Mouse (Mus musculus): ENCODE results near the gene Lsr. TPM values are rescaled to one million over a fixed set of nuclear protein-coding genes. Genes with fewer than 3 reads are reported as not detected.

Lsr gene
- total and polyA plus RNA-seq, 2 experiments from 2014 or later = 23.9 to 30.3 TPM

DNA sequence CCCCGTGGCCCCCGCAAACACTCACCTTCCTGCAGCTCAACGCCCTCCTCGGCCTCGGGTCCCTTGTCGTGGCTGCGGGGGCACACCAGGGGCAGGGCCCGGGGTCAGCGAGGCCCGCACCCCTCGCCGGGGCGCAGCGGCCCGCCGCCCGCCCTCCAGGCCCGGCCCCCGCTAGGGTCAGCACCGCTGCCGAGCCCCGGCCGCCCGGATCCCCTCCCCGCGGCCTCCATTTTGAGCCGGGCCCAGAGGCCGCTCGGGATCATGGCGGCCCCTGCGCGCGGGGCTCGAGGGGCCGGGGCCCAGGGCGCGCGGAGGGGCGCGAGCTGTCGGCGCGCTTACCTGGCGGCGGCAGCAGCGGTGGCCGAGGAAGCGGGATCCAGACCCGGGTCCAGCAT is 16.9 kb downstream of the Lsr start:
- H3K27me3 ChIP-seq (ENCODE audit: insufficient read depth, low read length) = no peaks in the 10 kb centered on the region
- peak overlapping the region; percentile 97 for H3K27ac ChIP-seq (ENCODE audit: low read depth, low read length)
- H3K4me3 ChIP-seq (ENCODE audit: low read depth, low read length) = peak overlapping the region; percentile 92
- H3K36me3 ChIP-seq (ENCODE audit: insufficient read depth, low read length) = peaks cover 29% of the 10 kb centered on the region
- H3K4me2 ChIP-seq (ENCODE audit: low read depth, low read length, poor library complexity, severe bottlenecking) = peak overlapping the region; percentile 90
- WGBS = 0% methylated on average over 17 of the region's 49 CpGs
- no peak for TF ChIP-seq CTCF (IDR thresholded peaks at IDR 0.05)
- peak overlapping the region; percentile 99 for H3K9ac ChIP-seq (replicated peaks; ENCODE audit: low read length, poor library complexity, severe bottlenecking)
- no peaks in the 10 kb centered on the region for H3K9me3 ChIP-seq (ENCODE audit: low read length)
- peaks cover 12% of the 10 kb centered on the region; the same call in 1 of the 2 replicates for H3K4me1 ChIP-seq (ENCODE audit: insufficient read depth, low read length)
- DNase-seq (ENCODE audit: low spot score) (no peak), ATAC-seq (ENCODE audit: low FRiP score) (peak; percentile 55)

DNA sequence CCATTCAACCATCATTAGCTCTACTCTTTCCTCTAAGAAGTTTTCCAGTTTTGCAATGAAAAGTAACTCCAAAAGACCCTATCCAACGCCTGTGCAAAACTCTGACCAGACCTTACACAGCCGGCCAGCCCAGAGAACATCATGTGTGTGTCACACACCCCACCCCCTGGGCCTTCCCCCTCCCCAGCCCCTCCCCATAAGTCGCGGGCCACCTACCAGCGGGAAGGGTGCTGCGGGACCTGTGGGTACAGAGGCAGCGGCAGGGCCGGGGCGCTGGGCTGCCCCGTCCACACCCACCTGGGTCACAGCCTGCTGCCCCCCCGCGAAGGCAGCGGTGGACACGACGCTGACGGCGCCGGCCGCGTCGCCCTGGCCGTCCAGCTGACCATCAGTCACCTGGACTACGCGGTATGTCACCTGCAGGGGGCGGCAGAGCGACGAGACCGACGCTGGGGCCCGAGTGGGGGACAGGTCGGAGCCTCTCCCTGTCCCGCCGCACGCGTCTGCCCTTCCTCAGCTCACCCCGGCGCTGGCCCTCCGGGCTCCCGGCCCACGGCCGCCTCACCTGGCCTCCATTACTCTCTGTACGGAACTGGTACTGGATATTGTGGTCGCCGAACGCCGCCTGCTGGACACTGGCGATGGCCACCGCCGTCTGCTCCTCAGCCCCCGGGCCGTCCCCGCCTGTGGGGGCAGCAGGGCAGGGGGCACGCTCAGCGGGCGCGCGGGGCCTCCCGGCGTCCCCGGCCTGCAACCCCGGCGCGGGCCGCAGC is 17.5 kb downstream of the Lsr start:
- peak; percentile 80 for TF ChIP-seq CTCF (IDR thresholded peaks at IDR 0.05)
- ATAC-seq (ENCODE audit: low FRiP score) = peak; percentile 59

DNA sequence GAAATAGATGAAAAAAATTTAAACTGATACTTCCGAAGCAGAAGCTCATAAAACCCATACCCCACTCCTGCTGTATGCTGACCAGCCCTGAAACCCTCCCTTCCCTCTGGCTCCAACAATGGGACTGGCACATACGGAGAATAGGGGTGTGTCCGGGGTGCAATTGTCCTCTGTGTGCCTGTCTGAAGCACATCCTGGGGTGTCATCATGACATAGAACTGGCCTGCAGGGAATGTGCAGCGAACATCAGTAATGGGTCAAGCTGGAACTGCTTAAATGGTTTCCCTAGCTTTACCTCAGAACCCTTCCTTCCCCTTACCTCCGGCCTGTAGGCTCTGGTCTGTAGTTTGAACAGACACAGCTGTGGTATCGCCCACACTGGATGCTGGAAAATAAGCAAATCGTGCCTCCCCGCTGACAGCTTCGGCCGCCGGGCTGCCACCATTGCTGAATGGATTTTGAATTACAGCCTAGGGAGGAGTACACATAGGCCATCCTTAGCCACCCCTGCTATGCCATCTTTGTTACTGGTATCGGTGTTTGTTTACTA is 18.2 kb downstream of the Lsr start:
- TF ChIP-seq CTCF (IDR thresholded peaks at IDR 0.05) = no peak
- no peak for ATAC-seq (ENCODE audit: low FRiP score)
- DNase-seq (ENCODE audit: low spot score) = no peak
- Histone ChIP-seq H3K36me3 (ENCODE audit: insufficient read depth, low read length) (peaks cover 29% of the 10 kb centered on the region), H3K4me3 (ENCODE audit: low read depth, low read length) (peak overlapping the region; percentile 92), H3K4me2 (ENCODE audit: low read depth, low read length, poor library complexity, severe bottlenecking) (peak overlapping the region; percentile 90), H3K9me3 (ENCODE audit: low read length) (no peaks in the 10 kb centered on the region), H3K9ac (replicated peaks; ENCODE audit: low read length, poor library complexity, severe bottlenecking) (peak overlapping the region; percentile 99; the same call in 1 of the 2 replicates), H3K27me3 (ENCODE audit: insufficient read depth, low read length) (no peaks in the 10 kb centered on the region), H3K27ac (ENCODE audit: low read depth, low read length) (no peak overlapping the region), H3K4me1 (ENCODE audit: insufficient read depth, low read length) (peaks cover 12% of the 10 kb centered on the region; the same call in 1 of the 2 replicates)
- 85% methylated on average over 12 of the region's 12 CpGs for WGBS

More for the DNA sequence above, 17.5 kb downstream of the Lsr start:
- 3% methylated on average over 62 of the region's 64 CpGs for WGBS
- Histone ChIP-seq H3K36me3 (ENCODE audit: insufficient read depth, low read length) (peaks cover 29% of the 10 kb centered on the region), H3K4me3 (ENCODE audit: low read depth, low read length) (peak overlapping the region; percentile 92), H3K9ac (replicated peaks; ENCODE audit: low read length, poor library complexity, severe bottlenecking) (peak overlapping the region; percentile 99), H3K4me2 (ENCODE audit: low read depth, low read length, poor library complexity, severe bottlenecking) (peak overlapping the region; percentile 90), H3K27me3 (ENCODE audit: insufficient read depth, low read length) (no peaks in the 10 kb centered on the region), H3K4me1 (ENCODE audit: insufficient read depth, low read length) (peaks cover 12% of the 10 kb centered on the region; the same call in 1 of the 2 replicates), H3K9me3 (ENCODE audit: low read length) (no peaks in the 10 kb centered on the region), H3K27ac (ENCODE audit: low read depth, low read length) (peak overlapping the region; percentile 97)
- peak; percentile 82 for DNase-seq (ENCODE audit: low spot score)

DNA sequence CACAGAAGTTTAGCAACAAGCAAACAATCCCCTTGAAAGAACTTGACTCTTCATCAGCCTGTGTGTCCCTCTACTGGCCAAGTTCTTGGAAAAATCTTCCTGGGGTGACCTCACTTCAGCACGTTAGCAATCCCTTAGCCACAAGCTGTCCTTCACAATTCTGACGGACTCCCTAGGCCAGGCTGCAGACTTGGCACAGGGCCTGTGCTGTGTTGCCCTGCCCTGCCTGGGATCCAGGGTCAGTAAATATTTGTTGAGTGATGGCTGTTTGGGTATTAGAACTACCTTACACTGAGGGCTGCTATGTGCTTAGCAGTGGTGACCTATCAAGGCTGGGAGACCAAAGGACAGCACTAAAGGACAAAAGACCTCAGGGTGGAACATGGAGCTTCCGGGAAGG is 19.2 kb downstream of the Lsr start:
- no peak overlapping the region for H3K4me3 ChIP-seq (ENCODE audit: low read depth, low read length)
- peak; percentile 36 for TF ChIP-seq CTCF (IDR thresholded peaks at IDR 0.05)
- H3K9ac ChIP-seq (replicated peaks; ENCODE audit: low read length, poor library complexity, severe bottlenecking) = no peak overlapping the region
- no peak for ATAC-seq (ENCODE audit: low FRiP score)
- no peak for DNase-seq (ENCODE audit: low spot score)
- H3K27me3 ChIP-seq (ENCODE audit: insufficient read depth, low read length) = no peaks in the 10 kb centered on the region
- peaks cover 12% of the 10 kb centered on the region; the same call in 1 of the 2 replicates for H3K4me1 ChIP-seq (ENCODE audit: insufficient read depth, low read length)
- no peaks in the 10 kb centered on the region for H3K9me3 ChIP-seq (ENCODE audit: low read length)
- peaks cover 29% of the 10 kb centered on the region for H3K36me3 ChIP-seq (ENCODE audit: insufficient read depth, low read length)
- no peak overlapping the region for H3K27ac ChIP-seq (ENCODE audit: low read depth, low read length)
- no peak overlapping the region for H3K4me2 ChIP-seq (ENCODE audit: low read depth, low read length, poor library complexity, severe bottlenecking)
- WGBS = 72% methylated on average over 3 of the region's 3 CpGs

DNA sequence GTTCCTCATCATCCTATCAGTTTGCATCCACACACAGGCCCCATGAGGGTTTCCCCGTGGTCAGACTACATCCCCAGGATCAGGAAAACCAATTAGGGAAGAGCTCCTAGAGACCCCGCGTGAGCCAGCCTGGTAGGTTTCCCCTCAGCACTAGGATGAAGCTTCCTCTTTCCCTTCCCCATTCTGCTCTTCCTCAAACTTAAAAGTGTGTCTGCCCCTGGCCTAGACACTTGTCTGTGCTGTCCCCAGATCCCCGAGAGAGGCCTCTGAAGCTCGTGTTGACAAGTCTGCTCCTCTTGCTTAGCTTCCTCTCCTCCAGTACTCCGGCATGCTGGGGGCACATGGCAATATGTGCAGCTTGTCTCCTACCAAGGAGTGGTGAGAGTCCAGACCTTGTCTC is 19.8 kb downstream of the Lsr start:
- 90% methylated on average over 6 of the region's 6 CpGs for WGBS

More for the DNA sequence above, 19.8 kb downstream of the Lsr start:
- Histone ChIP-seq H3K9ac (replicated peaks; ENCODE audit: low read length, poor library complexity, severe bottlenecking) (no peak overlapping the region), H3K4me2 (ENCODE audit: low read depth, low read length, poor library complexity, severe bottlenecking) (no peak overlapping the region), H3K9me3 (ENCODE audit: low read length) (no peaks in the 10 kb centered on the region), H3K4me1 (ENCODE audit: insufficient read depth, low read length) (peaks cover 9% of the 10 kb centered on the region; the same call in 1 of the 2 replicates), H3K27ac (ENCODE audit: low read depth, low read length) (no peak overlapping the region), H3K4me3 (ENCODE audit: low read depth, low read length) (no peak overlapping the region), H3K27me3 (ENCODE audit: insufficient read depth, low read length) (no peaks in the 10 kb centered on the region), H3K36me3 (ENCODE audit: insufficient read depth, low read length) (peaks cover 27% of the 10 kb centered on the region)
- DNase-seq (ENCODE audit: low spot score) (no peak), ATAC-seq (ENCODE audit: low FRiP score) (no peak)
- TF ChIP-seq CTCF (IDR thresholded peaks at IDR 0.05) = no peak
